Mouse (Mus musculus): ENCODE data around the gene Mecom.
"Not testable (repeated sequence)": the region's sequence is repeated elsewhere in the genome, so short reads cannot be mapped to it uniquely, and the experiment has no call there.

The Mecom gene

DNA sequence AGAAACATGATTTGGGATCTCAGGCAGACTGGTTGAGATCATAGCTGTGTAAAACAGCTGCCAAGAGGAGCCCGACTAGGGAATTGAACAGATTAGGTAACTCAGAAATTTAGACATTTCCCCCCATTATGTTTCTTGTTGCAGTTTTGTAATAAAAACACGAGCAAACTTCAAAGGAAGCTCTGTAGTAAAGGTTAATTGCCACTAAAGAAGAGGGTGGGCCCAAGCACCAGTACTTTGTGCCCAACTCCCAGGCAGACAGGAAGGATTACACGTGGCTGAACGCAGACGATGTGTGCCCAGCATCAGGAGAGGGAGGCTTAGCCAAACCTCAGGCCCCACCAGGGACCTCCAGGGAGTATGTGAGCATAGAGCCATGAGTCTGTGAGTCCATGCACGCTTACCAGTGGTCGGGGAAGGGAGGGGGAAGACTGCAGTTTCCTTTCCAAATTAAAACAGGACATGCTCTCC lies 303.4 kb downstream of the Mecom start:
- no peak for DNase-seq

- no peak for DNase-seq
Observed at GRCm38 (mm10) chr3:30243776-30244275, 304.0 kb downstream of the Mecom start.

DNA sequence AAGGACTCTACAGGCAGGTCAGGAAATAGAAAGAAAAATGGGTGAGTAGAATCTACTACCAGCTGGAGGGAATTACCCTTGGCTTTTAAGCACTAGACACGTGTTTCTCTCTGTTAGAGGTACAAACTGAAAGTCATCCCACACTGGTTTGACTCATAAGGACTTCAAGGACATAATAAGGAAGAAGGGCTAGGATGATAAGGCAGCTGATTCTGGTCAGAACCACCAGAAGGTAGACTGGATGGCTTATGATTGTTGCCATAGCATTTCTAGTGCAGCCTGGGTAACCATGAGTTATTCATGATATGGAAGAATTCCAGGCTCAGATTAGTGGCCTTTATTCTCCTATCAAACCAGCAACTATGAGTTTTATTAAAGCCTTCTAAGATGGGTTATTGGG lies 308.4 kb downstream of the Mecom start:
- no peak for DNase-seq

DNA sequence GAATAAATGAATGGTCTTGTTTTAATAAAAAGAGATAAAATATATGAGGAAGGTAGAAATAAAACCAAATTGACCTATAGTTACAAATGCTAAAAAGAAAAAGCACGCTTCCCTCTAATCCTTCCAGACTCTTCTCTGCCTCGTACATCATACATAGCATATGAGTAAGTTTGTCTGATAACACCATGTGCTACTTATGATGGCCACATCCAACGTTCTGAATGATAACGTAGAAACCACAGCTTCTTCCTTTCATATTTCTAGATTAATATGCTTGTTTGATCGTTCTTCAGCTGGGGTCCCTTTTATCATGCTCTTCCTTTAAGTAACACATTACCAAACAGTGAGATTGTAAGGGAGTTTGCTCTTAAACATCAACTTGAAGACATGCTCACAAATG lies 310.3 kb downstream of the Mecom start:
- DNase-seq: no peak

DNA sequence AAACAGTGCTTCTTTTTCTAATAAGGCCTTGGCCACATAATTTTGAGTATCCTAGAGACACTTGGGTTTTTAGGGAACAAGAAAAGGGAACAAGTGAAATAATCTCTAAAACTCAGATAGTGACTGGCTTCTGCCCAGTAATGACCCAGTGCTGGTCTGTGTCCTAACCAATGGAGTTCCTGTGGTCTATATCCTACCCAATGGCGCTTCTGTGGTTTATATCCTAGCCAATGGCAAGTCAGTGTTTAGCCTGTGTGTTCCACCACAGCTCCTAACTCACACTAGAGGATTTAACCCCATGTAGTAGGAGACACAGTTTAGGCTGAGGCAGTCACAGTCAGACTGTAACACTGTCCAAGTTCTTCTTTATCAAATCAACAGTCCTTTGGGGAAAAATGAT lies 313.8 kb downstream of the Mecom start:
- no peak for DNase-seq

GRCm38 (mm10) chr3:30227964-30228670 lies 319.7 kb downstream of the Mecom start:
- DNase-seq: peak; percentile 67

- DNase-seq: peak; percentile 76
Observed at GRCm38 (mm10) chr3:30226928-30227370, 320.9 kb downstream of the Mecom start.

- DNase-seq: not testable (repeated sequence)
Observed at GRCm38 (mm10) chr3:30225200-30225599, 322.6 kb downstream of the Mecom start.

DNA sequence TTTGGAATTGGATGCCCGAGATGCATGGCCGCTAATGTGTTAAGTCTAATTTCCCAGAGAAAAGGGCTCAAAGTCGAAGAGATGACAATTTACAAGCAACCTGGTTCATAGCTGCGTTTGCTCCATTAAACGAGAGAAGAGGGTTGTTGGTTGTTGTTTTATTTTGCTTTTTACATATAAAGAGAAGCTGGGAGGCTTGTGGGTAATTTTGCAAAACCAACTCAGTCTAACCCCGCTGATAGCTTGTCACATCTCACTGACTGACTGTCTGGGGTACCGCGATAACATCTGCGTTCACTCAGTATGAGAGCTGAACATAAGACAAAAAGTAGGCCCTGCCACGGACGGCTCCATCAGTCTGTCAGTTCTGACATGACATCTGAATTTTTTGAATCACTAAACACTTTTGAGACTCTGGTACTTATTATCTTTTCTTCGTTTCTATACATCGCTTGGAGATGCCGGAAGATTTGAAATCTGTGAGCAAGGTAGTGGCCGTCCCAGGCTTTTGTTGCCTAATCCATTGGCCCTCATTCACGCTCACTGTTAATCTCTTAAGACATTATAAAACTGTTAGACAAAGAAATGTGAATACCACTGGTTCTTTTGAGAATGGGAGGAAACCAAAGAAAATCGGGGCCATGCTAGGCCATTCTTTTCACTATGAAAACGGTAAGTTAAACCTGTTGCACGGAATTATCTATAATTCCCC lies 327.0 kb downstream of the Mecom start:
- peak; percentile 60 for DNase-seq

DNA sequence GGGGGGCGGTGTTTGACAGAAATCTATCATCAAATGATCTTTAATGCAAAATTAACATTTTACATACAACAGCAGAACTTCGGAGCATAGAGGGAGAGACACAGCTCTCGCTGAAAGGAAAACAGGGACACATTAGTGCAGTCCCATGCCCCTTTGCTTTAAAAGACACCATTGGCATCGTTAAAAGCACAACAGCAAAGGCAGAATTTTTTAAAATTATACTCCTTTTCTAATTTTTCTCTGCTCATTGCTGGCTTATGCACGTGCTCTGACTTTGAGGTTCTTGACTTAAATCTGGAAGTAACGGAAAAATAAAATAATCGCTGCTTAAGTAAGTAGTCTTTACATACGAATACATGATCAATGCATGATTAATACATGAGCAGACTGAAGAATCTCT lies 327.9 kb downstream of the Mecom start:
- no peak for DNase-seq

DNA sequence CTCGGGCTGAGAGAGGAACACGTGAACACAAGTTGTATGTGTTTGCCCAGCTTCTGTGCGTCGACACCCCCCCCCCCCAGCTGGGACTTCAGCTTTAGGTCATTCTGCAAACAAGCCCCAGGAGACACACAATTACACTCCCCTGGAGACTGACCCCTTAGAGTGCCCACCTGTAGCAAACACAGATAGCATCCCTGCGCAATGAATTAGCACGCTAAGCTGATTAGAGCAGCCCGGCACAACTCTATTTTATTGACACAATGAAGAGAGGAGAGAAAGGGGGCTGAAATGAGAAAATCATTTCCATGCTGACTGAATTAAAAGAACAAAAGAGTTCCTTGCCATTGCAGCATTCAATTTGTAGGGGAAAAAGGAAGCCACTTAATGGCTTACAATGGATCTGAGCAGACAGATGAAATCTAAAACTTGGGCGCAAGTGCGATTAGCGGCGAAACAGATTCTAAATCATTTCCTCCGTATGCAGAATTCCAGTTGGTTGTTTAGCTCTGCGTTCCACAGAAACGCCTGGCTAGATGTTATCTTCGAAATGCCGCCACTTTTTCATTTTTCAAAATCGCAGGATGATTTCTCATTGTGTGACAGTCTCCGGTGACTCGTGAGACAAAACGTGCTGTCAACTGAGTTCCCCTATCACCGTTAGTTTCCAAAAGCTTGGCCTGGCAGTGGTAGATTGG lies 328.5 kb downstream of the Mecom start:
- DNase-seq: peak; percentile 57

DNA sequence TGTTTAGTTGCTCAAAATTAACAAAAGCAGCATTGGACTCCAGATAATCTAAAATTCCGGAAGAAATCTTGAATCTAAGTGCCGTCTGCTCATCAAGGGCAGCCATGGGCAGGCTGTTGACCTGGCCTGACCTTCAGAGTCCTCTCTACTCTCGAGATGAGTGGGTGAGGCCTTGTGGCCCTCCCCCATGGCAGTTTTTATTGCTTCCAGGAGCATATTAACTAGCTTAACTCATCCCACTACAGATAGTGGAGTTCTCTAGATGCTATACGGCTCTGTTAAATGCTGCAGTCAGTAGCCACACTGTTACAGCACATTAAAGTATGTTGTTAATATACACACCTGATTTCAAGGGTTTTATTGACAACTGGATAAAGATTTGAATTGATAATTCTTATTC lies 333.2 kb downstream of the Mecom start:
- no peak for DNase-seq

DNA sequence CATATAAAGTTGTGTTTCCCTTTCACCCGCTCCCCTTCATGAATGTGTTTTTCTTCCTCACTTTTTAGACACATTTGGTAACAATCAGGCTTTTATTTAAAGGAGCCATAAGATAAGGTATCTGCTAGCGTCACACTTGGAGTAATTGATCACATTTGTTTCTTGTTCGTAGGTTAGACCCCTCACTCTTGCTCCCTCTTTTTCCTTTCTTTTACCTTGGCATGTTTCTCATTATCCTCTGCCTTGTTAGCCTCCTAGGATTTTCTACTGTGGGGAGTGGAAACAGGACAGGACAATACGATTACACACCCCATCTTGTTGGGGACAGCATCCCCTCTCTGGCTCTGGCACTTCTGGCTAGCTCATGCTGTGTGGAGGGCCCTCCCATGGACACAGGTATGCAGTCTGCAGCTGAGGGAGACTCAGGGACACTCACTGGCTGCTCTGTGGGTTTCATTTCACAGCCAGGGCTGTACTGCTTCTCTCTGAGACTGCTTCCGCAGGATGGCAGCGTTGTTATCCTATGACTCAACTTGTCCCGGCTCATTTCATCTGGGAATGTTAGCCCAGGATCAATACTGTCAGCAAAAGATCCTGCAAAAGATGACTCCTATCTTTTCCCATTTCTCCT lies 334.2 kb downstream of the Mecom start:
- peak; percentile 62 for DNase-seq

- DNase-seq: no peak
Observed at GRCm38 (mm10) chr3:30212802-30213201, 335.0 kb downstream of the Mecom start.

GRCm38 (mm10) chr3:30209131-30209530 lies 338.7 kb downstream of the Mecom start:
- DNase-seq: no peak

DNA sequence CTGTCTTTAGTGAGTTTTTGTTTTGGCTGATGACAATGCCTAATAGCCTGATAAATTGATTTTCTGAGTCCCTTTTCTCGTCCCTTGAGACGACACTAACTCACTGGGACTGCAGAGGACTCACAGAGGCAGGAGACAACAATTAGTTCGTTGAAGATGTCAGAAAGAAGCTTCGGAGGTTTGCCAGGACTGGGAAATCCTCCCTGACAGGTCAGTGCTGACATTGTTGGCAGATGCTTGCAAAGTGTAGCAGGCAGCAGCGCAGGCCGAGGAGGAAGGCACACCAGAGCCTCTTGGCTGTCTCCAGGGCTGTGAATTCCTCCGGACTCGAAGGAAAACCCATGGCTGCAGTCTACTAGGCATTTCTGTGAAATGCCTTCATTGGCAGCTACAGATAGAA lies 339.9 kb downstream of the Mecom start:
- peak; percentile 36 for DNase-seq

GRCm38 (mm10) chr3:30207431-30207830 lies 340.4 kb downstream of the Mecom start:
- peak; percentile 58 for DNase-seq

- DNase-seq: no peak
Observed at GRCm38 (mm10) chr3:30206123-30206522, 341.7 kb downstream of the Mecom start.

DNA sequence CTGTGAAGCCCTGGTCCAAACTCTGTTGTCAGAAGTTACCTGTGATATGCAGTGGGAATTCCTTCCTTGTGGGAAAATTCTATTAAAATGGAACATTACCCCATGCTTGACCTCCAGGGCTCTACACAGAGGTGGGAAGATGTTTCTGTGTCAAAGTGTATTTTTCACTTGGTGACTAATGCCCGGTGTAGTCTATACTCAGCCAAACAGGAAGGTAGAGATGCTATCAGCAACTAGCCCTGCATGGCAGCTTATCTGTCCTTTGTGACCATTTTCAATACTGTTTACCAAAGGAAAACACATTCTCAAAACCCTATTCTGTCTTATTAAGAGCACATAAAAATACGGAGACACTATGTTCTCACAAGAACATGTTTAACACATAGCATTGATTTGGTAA lies 344.0 kb downstream of the Mecom start:
- DNase-seq: no peak

DNA sequence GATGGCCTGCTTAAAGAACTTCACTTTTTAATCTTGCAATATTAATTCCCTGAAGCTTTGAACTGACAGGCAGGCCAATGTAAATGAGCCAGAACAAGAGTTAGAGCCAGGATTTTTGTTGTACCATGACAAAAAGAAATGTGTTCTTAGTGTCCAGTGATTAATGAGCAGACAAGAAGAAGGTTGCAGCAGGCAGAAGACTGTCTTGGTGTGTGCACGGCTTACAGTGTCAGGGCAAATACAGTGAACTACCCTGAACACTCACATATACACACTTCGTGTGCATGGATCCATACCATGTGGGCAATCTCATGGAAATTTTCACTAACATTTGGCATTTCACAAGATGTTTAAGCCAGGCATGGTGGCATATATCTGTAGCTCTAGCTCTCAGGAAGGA lies 349.0 kb downstream of the Mecom start:
- no peak for DNase-seq

DNA sequence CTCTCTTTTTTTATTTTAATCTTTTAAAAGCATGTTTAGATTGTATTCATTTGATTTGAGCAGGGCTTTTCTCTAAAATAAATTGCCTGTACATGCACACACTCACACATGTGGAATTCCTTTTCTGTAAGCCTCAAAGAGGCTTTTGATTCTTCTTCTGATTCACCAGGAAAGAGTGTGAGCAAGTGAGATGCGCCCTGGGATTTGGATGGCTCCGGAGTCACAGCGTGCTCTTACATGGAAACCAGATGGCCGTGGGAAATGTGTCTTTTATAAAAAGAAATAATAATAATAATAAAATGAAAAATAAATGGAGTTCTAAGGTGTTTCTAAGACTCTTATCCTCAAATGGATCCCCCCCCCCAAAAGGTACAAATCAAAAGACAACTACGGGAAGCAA lies 349.6 kb downstream of the Mecom start:
- no peak for DNase-seq

GRCm38 (mm10) chr3:30195186-30195585 lies 352.6 kb downstream of the Mecom start:
- DNase-seq: no peak

Data from embryo, embryonic 11 days (tissue).